Mouse (Mus musculus) T-helper 2 cell (primary cell): ENCODE data around the gene Rasal1.

ENCODE experiments used
- in situ Hi-C: fragments of 300-600 bp; cut with MboI, MseI; formaldehyde crosslinking; loops from one replicate; pipeline ENCODE4 v1.15.1; 2025; ENCODE audit warnings: high pct_unique_total_duplicates

Rasal1 gene

DNA sequence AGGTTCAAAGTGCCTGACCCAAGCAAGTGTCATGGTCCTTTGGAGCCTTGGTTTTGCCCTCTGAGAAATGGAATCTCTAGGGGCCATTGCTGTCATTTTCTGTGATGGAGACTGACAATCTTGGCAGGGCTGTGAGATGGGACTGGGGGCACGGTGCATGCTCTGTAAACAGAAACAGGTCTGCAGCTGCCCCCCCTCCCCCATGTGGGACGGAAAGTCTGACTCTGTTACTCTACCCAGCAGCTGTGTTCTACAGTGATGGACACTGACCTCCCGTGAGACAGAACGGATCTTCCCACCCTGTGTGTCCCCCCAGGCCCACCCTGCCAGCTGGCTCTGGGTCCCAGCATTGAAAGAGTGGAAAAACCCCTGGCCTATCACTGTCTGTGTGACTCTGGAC lies 41.8 kb downstream of the Rasal1 start:
- in situ Hi-C loops, result no loop called here

DNA sequence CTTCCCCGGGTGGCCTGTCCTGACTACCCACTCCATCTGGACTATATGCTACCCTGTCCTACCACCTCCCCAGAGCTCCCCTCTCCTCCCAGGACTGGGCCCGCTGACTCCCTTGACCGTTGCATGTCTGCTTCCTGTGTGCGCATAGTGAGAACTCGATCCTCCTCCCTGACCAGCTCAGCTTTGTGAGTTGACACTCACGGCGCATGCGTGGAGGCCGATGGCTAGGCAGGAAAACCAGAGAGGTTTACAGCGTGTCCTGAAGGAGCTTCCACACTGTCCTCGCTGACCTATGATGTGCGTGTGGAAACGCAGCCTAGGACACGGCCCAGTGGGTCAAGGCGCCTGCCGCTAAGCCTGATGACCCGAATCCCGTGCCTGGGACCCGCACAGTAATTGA lies 43.4 kb downstream of the Rasal1 start:
- in situ Hi-C loops, result no loop called here

DNA sequence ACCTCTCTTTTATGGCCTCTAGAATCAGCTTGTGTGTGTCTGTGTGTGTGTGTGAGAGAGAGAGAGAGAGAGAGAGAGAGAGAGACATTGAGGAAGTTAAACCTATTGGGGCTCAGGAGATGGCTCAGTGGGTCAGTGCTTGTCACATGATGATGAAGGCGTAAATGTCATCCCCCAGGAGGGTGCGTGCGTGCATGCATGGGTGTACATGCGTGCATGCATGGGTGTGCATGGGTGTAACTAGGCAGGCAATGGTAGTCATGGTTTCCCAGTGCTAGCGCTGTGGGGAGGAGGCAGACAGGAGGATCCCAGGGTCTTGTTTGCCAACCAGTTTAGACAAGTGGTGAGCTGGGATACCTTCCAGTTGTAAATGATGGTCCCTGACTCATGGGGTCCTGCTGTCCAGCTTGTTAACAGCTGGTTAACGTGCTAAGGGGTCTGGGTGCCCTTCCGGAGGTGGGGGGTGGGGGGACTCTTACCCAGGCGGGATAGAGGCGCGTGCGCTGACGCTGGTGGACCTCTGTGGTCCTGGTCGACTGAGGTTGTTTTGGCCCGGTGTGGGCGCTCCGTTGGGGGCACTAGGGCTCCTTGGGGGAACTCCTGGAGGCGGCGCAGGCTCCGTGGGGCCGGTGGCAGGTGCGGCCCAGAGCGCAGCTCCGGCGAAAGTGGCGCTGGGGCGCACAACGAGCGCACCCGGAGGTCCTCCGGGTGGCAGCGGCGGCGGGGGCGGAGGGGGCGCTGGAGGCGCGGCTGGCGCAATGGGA lies 45.5 kb downstream of the Rasal1 start:
- in situ Hi-C loops, result no loop called here

DNA sequence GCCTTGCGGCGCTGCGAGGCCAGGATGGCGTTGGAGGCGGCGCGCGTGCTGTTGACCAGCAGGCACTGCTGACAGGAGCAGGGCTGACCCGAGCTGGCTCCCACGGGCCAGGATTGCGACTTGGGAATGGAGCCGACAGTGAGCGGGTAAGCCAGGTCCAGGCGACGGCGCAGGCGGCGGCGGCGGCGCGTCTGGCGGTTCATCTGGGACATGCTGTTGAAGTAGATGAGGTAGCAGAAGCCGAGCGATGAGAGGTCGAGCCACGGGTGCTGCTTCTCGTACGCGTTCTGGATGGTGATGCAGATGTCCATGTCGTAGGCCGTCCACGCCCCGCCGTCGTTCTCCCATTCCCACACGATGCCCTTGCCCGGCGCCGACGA lies 46.1 kb downstream of the Rasal1 start:
- in situ Hi-C loops, result no loop called here

DNA sequence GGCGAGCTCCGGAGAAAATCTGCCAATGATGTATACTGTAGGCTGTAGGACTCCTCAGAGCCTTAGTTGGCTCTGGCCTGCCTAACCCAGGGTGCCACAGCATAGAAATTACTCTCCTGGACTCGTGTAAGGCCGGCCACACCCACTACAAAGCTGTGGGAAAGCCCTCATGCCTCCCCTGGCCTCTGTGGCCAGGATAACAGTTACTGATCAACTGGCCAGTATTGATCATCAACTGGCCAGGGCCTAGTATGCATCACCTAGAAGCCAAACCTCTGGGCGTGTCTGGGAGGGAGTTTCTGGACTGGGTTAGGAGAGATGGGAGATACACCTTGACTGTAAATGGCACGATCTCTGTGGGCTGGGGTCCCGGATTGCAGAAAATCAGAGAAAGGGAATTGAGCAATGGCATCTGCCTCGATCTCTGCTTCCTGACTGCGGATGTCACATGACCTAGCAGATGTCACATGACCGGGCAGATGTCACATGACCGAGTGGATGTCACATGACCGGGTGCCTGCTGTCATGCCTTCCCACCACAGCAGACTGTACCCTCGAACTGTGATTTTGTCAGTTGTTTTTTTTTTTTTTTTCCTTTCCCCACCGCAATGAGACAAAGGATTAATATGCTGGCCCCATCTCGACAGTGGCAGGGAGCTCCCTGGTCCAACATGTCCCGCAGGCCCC lies 47.6 kb downstream of the Rasal1 start:
- in situ Hi-C loops, result no loop called here

GRCm38 (mm10) chr5:120696865-120697264 lies 48.3 kb downstream of the Rasal1 start:
- in situ Hi-C loops, result no loop called here

GRCm38 (mm10) chr5:120698181-120698580 lies 49.6 kb downstream of the Rasal1 start:
- in situ Hi-C loops, result no loop called here

DNA sequence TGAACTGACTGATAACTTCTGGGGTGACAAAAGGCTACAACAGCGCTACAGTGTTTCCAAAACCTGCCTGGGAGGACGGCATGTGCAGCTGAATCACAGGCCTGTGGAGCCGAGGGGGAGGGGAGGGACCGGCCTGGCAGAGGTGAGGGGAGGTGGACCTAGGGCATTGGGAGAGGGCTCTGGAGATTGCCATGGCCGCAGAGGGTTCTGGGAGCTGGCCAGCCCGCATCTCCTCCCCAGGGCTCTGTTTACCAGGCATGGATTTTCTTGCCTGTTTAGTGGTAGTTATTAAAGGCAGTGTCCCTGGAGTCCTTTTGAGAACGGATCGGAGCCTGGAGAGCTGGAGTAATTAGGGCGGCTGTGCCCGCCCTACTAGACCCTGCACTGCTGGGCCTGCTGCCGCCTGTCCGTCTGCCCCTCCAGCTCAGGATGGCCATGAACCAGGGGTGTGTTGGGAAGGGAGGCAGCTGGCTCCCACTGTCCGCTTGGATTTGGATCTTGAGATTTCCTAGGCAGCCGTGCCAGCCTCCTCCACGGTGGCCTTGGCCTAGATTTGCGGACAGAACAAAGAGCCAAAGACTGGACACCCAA lies 50.3 kb downstream of the Rasal1 start:
- in situ Hi-C loops, result no loop called here

DNA sequence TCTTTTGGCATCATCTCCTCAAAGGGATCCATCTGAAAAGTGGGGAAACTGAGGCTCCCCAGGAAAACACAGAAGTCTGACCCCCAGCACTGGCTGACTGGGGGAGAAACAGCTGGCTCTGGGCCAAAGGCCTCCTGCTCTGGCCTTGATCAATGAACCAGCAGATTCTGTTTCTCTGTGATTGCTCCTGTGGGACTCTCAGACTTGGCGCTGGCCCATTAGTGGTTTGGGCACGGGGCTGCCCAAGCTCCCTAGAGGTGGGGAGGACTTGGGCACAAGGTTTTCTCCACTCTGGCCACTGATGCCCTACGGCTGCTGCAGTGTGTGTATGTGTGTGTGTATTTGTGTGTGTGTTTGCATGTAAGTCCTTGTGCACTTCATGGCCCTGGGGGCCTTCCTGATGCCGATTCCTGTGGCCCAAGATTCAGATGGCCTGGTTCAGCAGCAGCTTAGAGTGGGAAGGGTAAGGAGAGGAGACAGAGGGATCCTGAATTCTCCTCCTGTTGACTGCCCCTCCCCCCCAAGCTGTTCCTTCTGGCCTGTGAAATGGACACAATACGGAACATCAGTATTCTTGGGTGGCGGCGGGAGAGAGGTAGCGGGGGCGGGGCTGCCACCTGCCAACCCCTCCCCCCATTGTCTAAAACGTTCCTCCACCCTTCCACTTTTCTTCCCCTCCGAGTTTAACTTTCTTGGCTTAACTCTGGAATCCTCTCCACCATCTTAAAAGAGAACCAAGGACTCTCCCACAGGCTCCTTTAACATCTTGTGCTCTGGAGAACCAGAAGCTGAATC lies 52.6 kb downstream of the Rasal1 start:
- in situ Hi-C loops, result no loop called here

DNA sequence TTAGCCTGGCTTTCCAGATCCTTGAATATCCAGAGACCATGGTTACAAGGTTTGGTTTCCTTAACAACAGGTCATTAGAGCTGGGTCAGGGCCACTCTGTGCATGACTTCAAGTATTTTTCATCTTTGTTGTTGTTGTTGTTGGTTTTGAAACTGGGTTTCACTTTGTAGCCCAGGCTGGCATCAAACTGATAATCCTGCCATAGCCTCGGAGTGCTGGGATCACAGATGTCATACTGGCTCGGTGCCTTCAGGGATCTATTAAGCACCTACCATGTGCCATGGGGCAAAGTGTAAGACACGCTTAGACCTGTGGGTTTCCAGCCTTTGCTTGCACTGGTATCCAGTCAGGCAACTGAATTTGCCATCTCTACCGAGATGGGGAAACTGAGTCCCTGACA lies 53.8 kb downstream of the Rasal1 start:
- in situ Hi-C loops, result no loop called here

GRCm38 (mm10) chr5:120702969-120703368 lies 54.4 kb downstream of the Rasal1 start:
- in situ Hi-C loops, result no loop called here

GRCm38 (mm10) chr5:120703660-120704059 lies 55.0 kb downstream of the Rasal1 start:
- in situ Hi-C loops, result no loop called here

- in situ Hi-C loops, result no loop called here
These were observed 55.8 kb downstream of the Rasal1 start for GRCm38 (mm10) chr5:120704421-120704820.

GRCm38 (mm10) chr5:120706541-120706940 lies 57.9 kb downstream of the Rasal1 start:
- in situ Hi-C loops, result no loop called here

DNA sequence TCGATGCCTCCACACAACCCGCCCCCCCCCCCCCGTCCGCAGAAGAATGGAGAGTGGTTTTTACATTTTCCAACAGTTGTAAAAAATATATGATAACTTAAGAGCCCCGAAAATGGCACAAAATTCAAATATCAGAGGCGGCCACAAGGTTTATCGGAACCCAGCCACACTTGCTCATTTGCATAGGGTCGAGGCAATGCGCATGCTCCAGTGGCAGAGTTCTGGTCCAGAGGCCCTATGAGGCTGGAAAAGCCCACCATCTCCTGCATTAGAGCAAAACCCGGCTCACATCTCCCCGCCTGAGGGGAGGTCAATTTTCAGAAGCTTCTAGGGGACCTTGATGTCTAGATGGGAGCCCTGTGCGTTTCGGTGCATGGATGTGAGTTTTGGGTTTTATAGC lies 58.4 kb downstream of the Rasal1 start:
- in situ Hi-C loops, result no loop called here

DNA sequence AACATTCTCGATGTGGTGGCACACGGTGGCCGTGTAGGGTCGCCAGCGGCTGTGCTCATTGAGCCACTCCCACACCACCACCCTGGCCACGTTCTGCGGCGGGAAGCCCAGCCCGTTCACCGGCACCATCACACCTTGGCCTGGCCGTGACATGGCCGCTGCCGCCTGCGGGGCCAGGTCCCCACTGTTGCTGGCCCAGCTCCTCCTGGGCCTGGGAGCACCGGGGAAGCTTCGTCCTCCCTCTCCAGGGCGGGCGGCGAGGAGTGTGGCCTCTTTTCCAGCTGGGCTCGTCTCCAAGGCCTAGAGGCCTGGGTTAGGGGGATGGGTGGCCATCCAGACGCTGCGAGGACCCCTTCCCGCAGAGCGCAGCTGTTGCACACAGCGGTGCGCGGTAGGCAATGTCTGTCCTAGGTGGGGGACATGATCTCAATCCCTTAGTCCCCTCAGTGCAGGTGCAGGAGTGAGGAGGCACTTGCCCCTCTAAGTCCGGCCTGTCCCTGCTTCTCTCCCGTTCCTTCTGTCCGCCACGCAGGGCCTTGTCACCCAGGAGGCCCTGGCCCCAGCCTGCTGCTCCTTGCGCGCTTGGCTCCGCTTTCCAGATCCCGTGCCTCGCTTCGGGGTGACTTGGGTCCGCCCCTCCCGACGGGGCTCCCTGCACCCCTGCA lies 61.7 kb downstream of the Rasal1 start:
- in situ Hi-C loops, result loop anchor here (5.0 kb wide), 2 partner anchors 33 to 88 kb away; no protein-coding TSS in a partner anchor

- in situ Hi-C loops, result loop anchor here (5.0 kb wide), 2 partner anchors 34 to 89 kb away; no protein-coding TSS in a partner anchor
These were observed 62.2 kb downstream of the Rasal1 start for GRCm38 (mm10) chr5:120710826-120711248.

DNA sequence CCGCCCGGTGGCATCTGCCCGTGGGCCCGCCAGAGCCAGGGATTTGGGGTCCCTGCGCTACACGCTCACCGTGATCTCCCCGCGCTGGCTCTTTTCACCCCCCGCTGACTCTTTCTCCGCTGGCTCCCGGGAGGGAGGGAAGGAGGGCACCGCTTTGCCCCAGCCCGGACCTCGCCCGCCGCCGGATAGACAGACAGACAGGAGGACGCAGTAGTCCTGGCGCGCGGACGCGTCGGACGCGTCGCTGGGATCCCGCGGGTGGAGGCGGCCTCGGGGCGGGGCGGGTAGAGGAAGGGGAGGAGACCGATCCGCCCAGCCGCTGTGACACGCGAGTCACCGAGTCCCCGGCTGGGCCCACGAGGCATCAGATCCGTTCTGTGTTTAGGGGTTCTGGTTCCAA lies 62.8 kb downstream of the Rasal1 start:
- in situ Hi-C loops, result loop anchor here (5.0 kb wide), 2 partner anchors 34 to 89 kb away; no protein-coding TSS in a partner anchor

DNA sequence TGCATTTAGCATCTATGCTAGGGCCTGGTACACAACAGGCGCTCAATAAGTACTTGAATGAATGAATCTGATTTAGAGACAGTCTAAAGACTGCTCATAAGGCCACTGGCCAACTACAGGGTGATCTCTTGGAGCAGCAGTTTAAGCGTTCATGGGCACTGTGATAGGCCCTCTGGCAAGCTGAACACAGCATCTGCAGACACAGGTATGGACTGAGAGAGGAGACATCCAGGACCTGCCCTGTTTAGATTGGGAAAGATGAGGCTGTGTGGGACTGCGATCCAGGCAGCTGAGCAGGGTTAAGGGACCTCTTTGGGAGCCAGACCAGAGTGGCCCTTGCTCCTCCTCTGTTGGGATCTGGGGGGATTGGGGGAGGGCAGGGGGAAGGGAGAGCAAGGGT lies 63.2 kb downstream of the Rasal1 start, which contains the start of gene Dtx1:
Gene Dtx1 (minus strand): TSS at position 101 of the 400 bp plus-strand sequence.
- in situ Hi-C loops, result loop anchor here (5.0 kb wide), 2 partner anchors 35 to 90 kb away; no protein-coding TSS in a partner anchor

GRCm38 (mm10) chr5:120712721-120713120 lies 64.1 kb downstream of the Rasal1 start:
- in situ Hi-C loops, result loop anchor here (5.0 kb wide), 2 partner anchors 35 to 90 kb away; no protein-coding TSS in a partner anchor

DNA sequence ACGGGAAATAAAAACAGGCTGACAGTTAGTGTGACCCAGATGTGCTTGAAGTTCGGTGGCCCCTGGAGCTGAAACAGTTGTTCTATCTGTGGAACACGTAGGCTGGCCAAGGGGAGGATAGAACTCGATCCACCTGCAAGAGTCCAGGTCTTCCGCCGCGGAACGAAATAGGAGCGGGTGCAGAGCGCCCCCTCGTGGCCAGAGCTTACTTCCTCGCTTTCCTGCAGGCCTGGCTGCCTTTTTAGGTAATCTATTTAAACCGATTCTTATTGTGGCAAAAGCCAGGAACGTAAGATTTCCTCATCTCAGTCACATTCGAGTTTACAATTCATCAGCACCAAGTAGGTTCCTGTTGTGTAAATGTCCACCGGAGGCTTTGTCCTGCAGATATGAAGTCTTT lies 65.7 kb downstream of the Rasal1 start:
- in situ Hi-C loops, result loop anchor here (5.0 kb wide), 2 partner anchors 37 to 92 kb away; no protein-coding TSS in a partner anchor
